8 mouse cellular contexts compared by ENCODE assay signal in the genomic region with DNA sequence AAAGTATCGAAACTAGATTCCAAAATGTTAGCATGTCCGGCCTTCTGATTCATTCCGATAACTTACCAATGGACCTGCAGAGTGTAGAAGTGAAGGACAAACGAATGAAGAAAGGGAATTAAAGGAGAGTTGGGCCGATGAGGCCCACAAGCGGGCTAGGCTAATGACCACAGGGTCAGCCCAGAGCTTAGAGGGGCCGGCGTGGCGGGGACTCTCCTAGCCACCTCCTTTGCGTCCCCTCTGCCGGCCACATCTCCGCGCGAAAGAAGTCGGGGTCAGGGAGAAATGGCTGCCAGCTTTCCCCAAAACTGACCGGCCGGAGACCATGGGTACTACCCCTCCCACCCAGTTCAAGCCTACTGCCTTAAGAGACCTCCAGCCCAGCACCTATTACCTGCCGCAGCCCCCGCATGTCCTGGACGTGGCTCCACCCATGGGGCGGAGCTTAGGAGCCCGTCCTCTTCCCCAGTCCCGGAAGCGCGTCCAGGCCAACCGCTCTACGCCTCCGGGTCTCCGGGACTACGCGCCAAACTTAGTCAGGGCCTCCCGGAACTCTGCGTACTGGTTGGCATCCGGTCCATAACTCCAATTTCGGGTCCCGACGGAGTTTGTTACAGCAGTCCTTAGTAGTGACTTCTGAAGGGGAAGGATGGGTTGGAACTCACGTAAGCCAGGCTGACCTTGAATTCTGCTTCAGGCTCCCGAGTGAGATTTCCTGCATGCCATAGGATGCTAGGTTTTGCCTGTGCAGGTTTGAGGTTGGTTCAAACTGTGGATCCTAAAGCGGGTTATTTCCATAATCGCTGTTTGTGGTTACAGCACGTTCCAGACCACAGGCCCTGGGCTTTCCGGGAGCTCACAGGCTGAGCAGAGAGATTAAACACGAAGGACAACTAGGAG. TPM values are rescaled to one million over a fixed set of nuclear protein-coding genes. Genes with fewer than 3 reads are reported as not detected.
DNase-seq lines count a peak whose midpoint lies in the region; ATAC-seq and TF ChIP-seq lines count a peak whose summit lies in the region.

A gene (minus strand): TSS at position 556 of the 900 bp plus-strand sequence.

- peak; percentile 74 for ATAC-seq in embryonic facial prominence, embryonic 13.5 days (ENCODE audit: insufficient number of reproducible peaks, insufficient read depth, low FRiP score, low TSS enrichment, low read depth)
- peak; percentile 81 for ATAC-seq in limb, embryonic 14.5 days (ENCODE audit: low FRiP score, low read depth)
- ATAC-seq in midbrain, embryonic 16.5 days = peak; percentile 55

- no peaks in the 10 kb centered on the region for H3K9me3 ChIP-seq in embryonic facial prominence, embryonic 13.5 days
- no peaks in the 10 kb centered on the region for H3K9me3 ChIP-seq in limb, embryonic 14.5 days (ENCODE audit: control insufficient read depth, low read length)
- H3K9me3 ChIP-seq in midbrain, embryonic 16.5 days (replicated peaks; ENCODE audit: control insufficient read depth, low read length, poor library complexity, severe bottlenecking) = no peaks in the 10 kb centered on the region

- H3K36me3 ChIP-seq in embryonic facial prominence, embryonic 13.5 days = peaks cover 19% of the 10 kb centered on the region
- no peaks in the 10 kb centered on the region; the same call in 1 of the 2 replicates for H3K36me3 ChIP-seq in kidney, adult 2 months (ENCODE audit: control insufficient read depth, insufficient read depth, low read length)
- peaks cover 15% of the 10 kb centered on the region for H3K36me3 ChIP-seq in limb, embryonic 14.5 days (ENCODE audit: control insufficient read depth, insufficient read depth, low read length)
- 0 out of 2 replicates have a peak, but pooled peaks cover 2% of the 10 kb centered on the region for H3K36me3 ChIP-seq in midbrain, embryonic 16.5 days (ENCODE audit: control insufficient read depth, insufficient read depth, low read length)
- H3K36me3 ChIP-seq in spleen, adult 2 months (ENCODE audit: control insufficient read depth, insufficient read depth, low read length) = no peaks in the 10 kb centered on the region

- no peak for TF ChIP-seq CTCF in kidney, adult 2 months (conservative IDR thresholded peaks at IDR 0.05; ENCODE audit: insufficient read depth, insufficient read length, low read depth, low read length)
- no peak for TF ChIP-seq CTCF in spleen, adult 2 months (IDR thresholded peaks at IDR 0.05; ENCODE audit: extremely low read depth, insufficient read depth, insufficient read length, insufficient replicate concordance)

- peak within 1 kb of the TSS; percentile 77 for H3K9ac ChIP-seq in embryonic facial prominence, embryonic 13.5 days
- H3K9ac ChIP-seq in limb, embryonic 14.5 days (ENCODE audit: low read depth, low read length, severe bottlenecking) = peak within 1 kb of the TSS; percentile 58
- H3K9ac ChIP-seq in midbrain, embryonic 16.5 days (ENCODE audit: low read depth, low read length) = peak within 1 kb of the TSS; percentile 66

- peak within 1 kb of the TSS; percentile 60 for H3K4me3 ChIP-seq in embryonic facial prominence, embryonic 13.5 days
- H3K4me3 ChIP-seq in kidney, adult 2 months (ENCODE audit: insufficient read depth, low read depth, low read length) = peak within 1 kb of the TSS; percentile 72
- H3K4me3 ChIP-seq in limb, embryonic 14.5 days (replicated peaks; ENCODE audit: low read length) = peak within 1 kb of the TSS; percentile 54
- peak within 1 kb of the TSS; percentile 56 for H3K4me3 ChIP-seq in midbrain, embryonic 16.5 days (ENCODE audit: low read depth, low read length)
- peak within 1 kb of the TSS; percentile 76 for H3K4me3 ChIP-seq in spleen, adult 2 months (ENCODE audit: extremely low read depth, insufficient read depth, insufficient read length)

- peak within 1 kb of the TSS; percentile 86 for H3K27ac ChIP-seq in embryonic facial prominence, embryonic 13.5 days
- H3K27ac ChIP-seq in kidney, adult 2 months (ENCODE audit: insufficient read depth, low read depth, low read length) = peak within 1 kb of the TSS; percentile 92
- peak within 1 kb of the TSS; percentile 49 for H3K27ac ChIP-seq in limb, embryonic 14.5 days (replicated peaks; ENCODE audit: low read depth, low read length)
- no peak within 1 kb of the TSS for H3K27ac ChIP-seq in midbrain, embryonic 16.5 days (ENCODE audit: low read length)
- peak within 1 kb of the TSS; percentile 64 for H3K27ac ChIP-seq in spleen, adult 2 months (ENCODE audit: insufficient read depth, low read length)

- peaks cover 23% of the 10 kb centered on the region for H3K4me1 ChIP-seq in embryonic facial prominence, embryonic 13.5 days
- H3K4me1 ChIP-seq in kidney, adult 2 months (ENCODE audit: control insufficient read depth, insufficient read depth, low read length) = peaks cover 9% of the 10 kb centered on the region; the same call in 1 of the 2 replicates
- peaks cover 11% of the 10 kb centered on the region for H3K4me1 ChIP-seq in limb, embryonic 14.5 days (ENCODE audit: control insufficient read depth, insufficient read depth, low read length)
- H3K4me1 ChIP-seq in midbrain, embryonic 16.5 days (ENCODE audit: control insufficient read depth, insufficient read depth, low read length) = peaks cover 15% of the 10 kb centered on the region
- no peaks in the 10 kb centered on the region; the same call in 1 of the 2 replicates for H3K4me1 ChIP-seq in spleen, adult 2 months (ENCODE audit: control insufficient read depth, insufficient read depth, insufficient read length)

- H3K4me2 ChIP-seq in embryonic facial prominence, embryonic 13.5 days = peak within 1 kb of the TSS; percentile 76
- peak within 1 kb of the TSS; percentile 61 for H3K4me2 ChIP-seq in limb, embryonic 14.5 days (replicated peaks; ENCODE audit: low read depth, low read length, severe bottlenecking)
- H3K4me2 ChIP-seq in midbrain, embryonic 16.5 days (ENCODE audit: low read length) = peak within 1 kb of the TSS; percentile 56

- 3% methylated on average over 44 of the region's 44 CpGs for WGBS in embryonic facial prominence, embryonic 13.5 days
- 3% methylated on average over 44 of the region's 44 CpGs for WGBS in kidney, adult 2 months
- 5% methylated on average over 43 of the region's 44 CpGs for WGBS in limb, embryonic 14.5 days
- 4% methylated on average over 44 of the region's 44 CpGs for WGBS in midbrain, embryonic 16.5 days
- 2% methylated on average over 44 of the region's 44 CpGs for WGBS in spleen, adult 2 months

- H3K27me3 ChIP-seq in embryonic facial prominence, embryonic 13.5 days = no peaks in the 10 kb centered on the region
- no peaks in the 10 kb centered on the region for H3K27me3 ChIP-seq in kidney, adult 2 months (replicated peaks; ENCODE audit: control insufficient read depth, insufficient read depth, low read length)
- no peaks in the 10 kb centered on the region for H3K27me3 ChIP-seq in limb, embryonic 14.5 days (ENCODE audit: control insufficient read depth, insufficient read depth, low read length)
- H3K27me3 ChIP-seq in midbrain, embryonic 16.5 days (ENCODE audit: control insufficient read depth, insufficient read depth, low read depth, low read length) = no peaks in the 10 kb centered on the region
- no peaks in the 10 kb centered on the region for H3K27me3 ChIP-seq in spleen, adult 2 months (ENCODE audit: control insufficient read depth, insufficient read depth, low read length)

- peak; percentile 68 for TF ChIP-seq POLR2A in kidney, adult 2 months (IDR thresholded peaks at IDR 0.05; ENCODE audit: low read depth, low read length)
- no peak for TF ChIP-seq POLR2A in limb, embryonic 14.5 days (IDR thresholded peaks at IDR 0.05; ENCODE audit: borderline replicate concordance, extremely low read depth, insufficient read depth, insufficient read length)
- TF ChIP-seq POLR2A in spleen, adult 2 months (IDR thresholded peaks at IDR 0.05; ENCODE audit: low read depth, low read length) = peak; percentile 74

- DNase-seq in A20 (ENCODE audit: low read depth, low spot score) = peak; percentile 92
- peak; percentile 50 to 66 for DNase-seq in adrenal gland, postnatal 4 days (ENCODE audit: low spot score in 2 of 2)
- DNase-seq in heart, adult 18-20 months = peak; percentile 90 to 93
- peak; percentile 93 for DNase-seq in kidney, adult 2 months
- DNase-seq in limb, embryonic 14.5 days (ENCODE audit: low spot score) = peak; percentile 88
- DNase-seq in spleen, adult 2 months (ENCODE audit: low read depth in 1 of 2, low spot score in 2 of 2) = peak; percentile 65 to 84

RNA-seq across cellular contexts. Expression of the gene that starts here (rescaled TPM):
- total RNA-seq in adrenal gland, postnatal 4 days (2021) = 10 to 100 TPM; 29.7 to 31.4 TPM
- 32.2 and 35.8 TPM in 2 replicates for polyA plus RNA-seq in embryonic facial prominence, embryonic 13.5 days (2015; fragmentation: Nextera tagmentation; extraction: Ambion mirVana)
- 10 to 100 TPM; 13.5 to 15.5 TPM for total RNA-seq in heart, adult 18-20 months (2021)
- 25.8 and 28.1 TPM in 2 replicates for polyA plus RNA-seq in kidney, adult 2 months (2012; rRNA removed)
- polyA plus RNA-seq in limb, embryonic 14.5 days (2012; rRNA removed) = 30.1 and 35.7 TPM in 2 replicates
- 41.8 and 42.8 TPM in 2 replicates for polyA plus RNA-seq in limb, embryonic 14.5 days (2014; fragmentation: Nextera tagmentation; extraction: Ambion mirVana)
- polyA plus RNA-seq in midbrain, embryonic 16.5 days (2015; fragmentation: Nextera tagmentation; extraction: Ambion mirVana) = 24.5 and 27.4 TPM in 2 replicates
- polyA plus RNA-seq in spleen, adult 2 months (2012; rRNA removed) = 16.7 and 22.7 TPM in 2 replicates
